Mouse (Mus musculus): ENCODE measurements around the gene Hist1h4d. TPM values are rescaled to one million over a fixed set of nuclear protein-coding genes. Genes with fewer than 3 reads are reported as not detected.
"Not testable (repeated sequence)": the region's sequence is repeated elsewhere in the genome, so short reads cannot be mapped to it uniquely, and the experiment has no call there.

Hist1h4d gene
- polyA plus RNA-seq, 1 experiment from 2014 or later = 160 TPM

- Histone ChIP-seq H3K9ac (no peak overlapping the region), H3K4me2 (peak overlapping the region; percentile 68; the same call in 1 of the 2 replicates)
- WGBS = 71% methylated on average over 3 of the region's 3 CpGs
Measured at GRCm38 (mm10) chr13:23541497-23541896, 39.9 kb upstream of the Hist1h4d start.

GRCm38 (mm10) chr13:23542225-23542980, 39.0 kb upstream of the Hist1h4d start:
- Histone ChIP-seq H3K4me2 (peak overlapping the region; percentile 68), H3K9ac (peak overlapping the region; percentile 74), H3K27ac (peak overlapping the region; percentile 92), H3K4me3 (peak overlapping the region; percentile 51)
- ATAC-seq (ENCODE audit: insufficient number of reproducible peaks, insufficient read depth, low FRiP score, low TSS enrichment, low read depth); H3K4me1 ChIP-seq; H3K27me3 ChIP-seq; H3K36me3 ChIP-seq; H3K9me3 ChIP-seq: not testable (repeated sequence)
- WGBS = 3% methylated on average over 3 of the region's 3 CpGs

More at GRCm38 (mm10) chr13:23541497-23541896, 39.9 kb upstream of the Hist1h4d start:
- Histone ChIP-seq H3K4me3 (no peak overlapping the region), H3K36me3 (no peaks in the 10 kb centered on the region), H3K27ac (no peak overlapping the region), H3K27me3 (no peaks in the 10 kb centered on the region), H3K9me3 (no peaks in the 10 kb centered on the region), H3K4me1 (peaks cover 10% of the 10 kb centered on the region)
- ATAC-seq (ENCODE audit: insufficient number of reproducible peaks, insufficient read depth, low FRiP score, low TSS enrichment, low read depth) = no peak

- Histone ChIP-seq H3K9ac (peak within 1 kb of the TSS; percentile 74), H3K4me2 (peak within 1 kb of the TSS; percentile 69), H3K27ac (peak within 1 kb of the TSS; percentile 97), H3K4me3 (peak within 1 kb of the TSS; percentile 51)
- peak; percentile 91 for ATAC-seq (ENCODE audit: insufficient number of reproducible peaks, insufficient read depth, low FRiP score, low TSS enrichment, low read depth)
- not testable (repeated sequence) for H3K4me1 ChIP-seq, H3K9me3 ChIP-seq, H3K36me3 ChIP-seq, H3K27me3 ChIP-seq
- under 1% methylated on average over 27 of the region's 42 CpGs for WGBS
Measured at GRCm38 (mm10) chr13:23542999-23543607, 38.3 kb upstream of the Hist1h4d start, which contains the start of gene Hist1h2bh. Hist1h2bh (minus strand) TSS chr13:23543392.

GRCm38 (mm10) chr13:23543965-23544786, 37.2 kb upstream of the Hist1h4d start, which contains the start of gene Hist1h3f:
Hist1h3f (plus strand) TSS chr13:23544052.
- WGBS = under 1% methylated on average over 22 of the region's 45 CpGs
- Histone ChIP-seq H3K4me3 (peak within 1 kb of the TSS; percentile 51), H3K27me3 (no peaks in the 10 kb centered on the region), H3K27ac (peak within 1 kb of the TSS; percentile 97), H3K9me3 (no peaks in the 10 kb centered on the region), H3K4me2 (peak within 1 kb of the TSS; percentile 69), H3K9ac (peak within 1 kb of the TSS; percentile 76), H3K36me3 (no peaks in the 10 kb centered on the region), H3K4me1 (no peaks in the 10 kb centered on the region; the same call in 1 of the 2 replicates)
- peak; percentile 91 for ATAC-seq (ENCODE audit: insufficient number of reproducible peaks, insufficient read depth, low FRiP score, low TSS enrichment, low read depth)

DNA sequence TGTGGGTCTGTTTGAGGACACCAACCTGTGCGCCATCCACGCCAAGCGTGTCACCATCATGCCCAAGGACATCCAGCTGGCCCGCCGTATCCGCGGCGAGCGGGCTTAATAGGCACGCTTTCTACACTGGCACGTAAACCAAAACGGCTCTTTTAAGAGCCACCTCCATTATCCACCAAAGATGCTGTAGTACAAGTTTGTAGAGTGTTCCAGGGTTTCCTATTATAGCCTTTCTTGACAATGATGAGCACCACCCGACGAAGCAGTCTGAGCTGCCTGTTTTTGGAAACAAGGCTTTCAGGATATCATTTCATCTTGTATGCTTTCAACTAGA, 36.6 kb upstream of the Hist1h4d start:
- H3K4me3 ChIP-seq = peak overlapping the region; percentile 51
- H3K27me3 ChIP-seq; ATAC-seq (ENCODE audit: insufficient number of reproducible peaks, insufficient read depth, low FRiP score, low TSS enrichment, low read depth); H3K36me3 ChIP-seq; H3K9me3 ChIP-seq; H3K4me1 ChIP-seq: not testable (repeated sequence)
- peak overlapping the region; percentile 76 for H3K9ac ChIP-seq
- 0% methylated on average over 13 of the region's 14 CpGs for WGBS
- H3K4me2 ChIP-seq = peak overlapping the region; percentile 69
- H3K27ac ChIP-seq = peak overlapping the region; percentile 97

- Histone ChIP-seq H3K4me3 (no peak overlapping the region), H3K27ac (peak overlapping the region; percentile 23; the same call in 1 of the 2 replicates)
- no peak for ATAC-seq (ENCODE audit: insufficient number of reproducible peaks, insufficient read depth, low FRiP score, low TSS enrichment, low read depth)
Measured at GRCm38 (mm10) chr13:23546694-23547093, 34.7 kb upstream of the Hist1h4d start.

GRCm38 (mm10) chr13:23550761-23551145, 30.6 kb upstream of the Hist1h4d start:
- Histone ChIP-seq H3K4me2 (peak overlapping the region; percentile 72), H3K36me3 (no peaks in the 10 kb centered on the region), H3K27me3 (no peaks in the 10 kb centered on the region), H3K4me3 (peak overlapping the region; percentile 48), H3K9ac (peak overlapping the region; percentile 71), H3K9me3 (no peaks in the 10 kb centered on the region), H3K27ac (peak overlapping the region; percentile 94), H3K4me1 (peaks cover 16% of the 10 kb centered on the region)
- 6% methylated on average over 3 of the region's 3 CpGs for WGBS
- no peak for ATAC-seq (ENCODE audit: insufficient number of reproducible peaks, insufficient read depth, low FRiP score, low TSS enrichment, low read depth)

More at GRCm38 (mm10) chr13:23546694-23547093, 34.7 kb upstream of the Hist1h4d start:
- Histone ChIP-seq H3K9me3 (no peaks in the 10 kb centered on the region), H3K4me1 (peaks cover 6% of the 10 kb centered on the region), H3K36me3 (no peaks in the 10 kb centered on the region), H3K9ac (no peak overlapping the region), H3K27me3 (no peaks in the 10 kb centered on the region), H3K4me2 (0 out of 2 replicates have a peak overlapping the region, but pooled peaks have one; percentile 0)
- WGBS = 81% methylated on average over 5 of the region's 5 CpGs

DNA sequence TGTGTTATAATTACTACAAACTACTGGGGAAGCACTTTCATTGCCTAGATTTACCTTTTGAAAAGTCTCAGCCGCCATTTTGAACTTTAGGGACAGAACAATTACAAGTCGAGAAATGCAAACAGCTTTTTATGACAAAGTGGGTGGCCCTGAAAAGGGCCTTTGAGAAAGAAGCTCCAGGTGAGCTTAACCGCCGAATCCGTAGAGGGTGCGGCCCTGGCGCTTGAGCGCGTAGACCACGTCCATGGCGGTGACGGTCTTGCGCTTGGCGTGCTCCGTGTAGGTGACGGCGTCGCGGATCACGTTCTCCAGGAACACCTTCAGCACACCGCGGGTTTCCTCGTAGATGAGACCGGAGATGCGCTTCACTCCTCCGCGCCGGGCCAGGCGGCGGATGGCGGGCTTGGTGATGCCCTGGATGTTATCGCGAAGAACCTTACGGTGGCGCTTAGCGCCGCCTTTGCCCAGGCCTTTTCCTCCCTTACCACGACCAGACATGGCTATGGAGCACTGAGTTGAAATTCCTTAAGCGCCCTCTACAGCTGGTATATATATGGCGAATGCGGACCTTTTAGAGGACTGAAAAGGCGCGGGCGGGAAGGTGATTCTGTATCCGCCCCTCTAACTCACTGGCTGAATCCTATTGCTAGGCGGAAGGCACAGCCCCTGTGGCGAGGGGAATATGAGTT, 30.1 kb upstream of the Hist1h4d start, which contains the start of gene Hist1h4f:
TSS of gene Hist1h4f (minus strand) at position 503 of the 689 bp plus-strand sequence.
- Histone ChIP-seq H3K4me3 (peak within 1 kb of the TSS; percentile 48), H3K9ac (peak within 1 kb of the TSS; percentile 71), H3K4me2 (peak within 1 kb of the TSS; percentile 72), H3K4me1 (peaks cover 16% of the 10 kb centered on the region), H3K27ac (peak within 1 kb of the TSS; percentile 94)
- H3K27me3 ChIP-seq, H3K36me3 ChIP-seq, H3K9me3 ChIP-seq: not testable (repeated sequence)
- ATAC-seq (ENCODE audit: insufficient number of reproducible peaks, insufficient read depth, low FRiP score, low TSS enrichment, low read depth) = peak; percentile 79
- WGBS = under 1% methylated on average over 47 of the region's 47 CpGs

GRCm38 (mm10) chr13:23551931-23552914, 29.2 kb upstream of the Hist1h4d start:
- Histone ChIP-seq H3K27ac (peak overlapping the region; percentile 94), H3K9me3 (no peaks in the 10 kb centered on the region), H3K27me3 (no peaks in the 10 kb centered on the region), H3K4me1 (peaks cover 20% of the 10 kb centered on the region), H3K4me3 (peak overlapping the region; percentile 48), H3K9ac (peak overlapping the region; percentile 71; the same call in 1 of the 2 replicates), H3K4me2 (peak overlapping the region; percentile 72), H3K36me3 (no peaks in the 10 kb centered on the region)
- 52% methylated on average over 8 of the region's 8 CpGs for WGBS
- ATAC-seq (ENCODE audit: insufficient number of reproducible peaks, insufficient read depth, low FRiP score, low TSS enrichment, low read depth) = no peak

- Histone ChIP-seq H3K36me3 (no peaks in the 10 kb centered on the region), H3K4me3 (0 out of 2 replicates have a peak within 1 kb of the TSS, but pooled peaks have one; percentile 48), H3K27me3 (no peaks in the 10 kb centered on the region), H3K9me3 (no peaks in the 10 kb centered on the region), H3K4me2 (peak within 1 kb of the TSS; percentile 91), H3K27ac (peak within 1 kb of the TSS; percentile 99), H3K4me1 (peaks cover 20% of the 10 kb centered on the region), H3K9ac (peak within 1 kb of the TSS; percentile 89; the same call in 1 of the 2 replicates)
- ATAC-seq (ENCODE audit: insufficient number of reproducible peaks, insufficient read depth, low FRiP score, low TSS enrichment, low read depth) = no peak
Measured at GRCm38 (mm10) chr13:23552962-23553361, 28.4 kb upstream of the Hist1h4d start, which contains the start of gene Hist1h1d. Hist1h1d (plus strand) TSS chr13:23553262.
